Mouse (Mus musculus) ES-E14 (cell line): ENCODE results near the gene Ankrd12.

ENCODE experiments used
- CHD2 ChIP-seq: IDR thresholded peaks from 2 replicates; pipeline ENCODE4 v1.6.1; 2014; ENCODE audit warnings: mild to moderate bottlenecking, low read depth, low read length, inconsistent platforms
- HCFC1 ChIP-seq: IDR thresholded peaks from 2 replicates; pipeline ENCODE4 v1.6.1; 2012; ENCODE audit warnings: low read length, inconsistent platforms, borderline replicate concordance; ENCODE audit not compliant: insufficient read depth

GRCm38 (mm10) chr17:65959011-65959410, 117.9 kb downstream of the Ankrd12 start:
- TF ChIP-seq CHD2 (no peak), HCFC1 (no peak)
